Mouse (Mus musculus): ENCODE measurements at regions not wholly inside any gene's neighbourhood (a gene's known extent, or its start where the extent isn't known, plus 50 kb on each side); places are given as distances from the start of the nearest gene placed in this dataset.

GRCm38 (mm10) chr8:86350128-86350527 lies 230.4 kb downstream of the Abcc12 start:
- no peak for TF ChIP-seq CTCF (conservative IDR thresholded peaks at IDR 0.05; ENCODE audit: low read length)
- no peak for TF ChIP-seq POU5F1 (IDR thresholded peaks at IDR 0.05; ENCODE audit: borderline replicate concordance, low read length)
- TF ChIP-seq NANOG (IDR thresholded peaks at IDR 0.05; ENCODE audit: borderline replicate concordance, low read length): no peak

Data from E14TG2a.4 (cell line).